Mouse (Mus musculus): ENCODE results near the gene Slc35f2. TPM values are rescaled to one million over a fixed set of nuclear protein-coding genes. Genes with fewer than 3 reads are reported as not detected.

Slc35f2 gene
- polyA plus RNA-seq, 1 experiment from 2014 or later: 27.6 TPM

DNA sequence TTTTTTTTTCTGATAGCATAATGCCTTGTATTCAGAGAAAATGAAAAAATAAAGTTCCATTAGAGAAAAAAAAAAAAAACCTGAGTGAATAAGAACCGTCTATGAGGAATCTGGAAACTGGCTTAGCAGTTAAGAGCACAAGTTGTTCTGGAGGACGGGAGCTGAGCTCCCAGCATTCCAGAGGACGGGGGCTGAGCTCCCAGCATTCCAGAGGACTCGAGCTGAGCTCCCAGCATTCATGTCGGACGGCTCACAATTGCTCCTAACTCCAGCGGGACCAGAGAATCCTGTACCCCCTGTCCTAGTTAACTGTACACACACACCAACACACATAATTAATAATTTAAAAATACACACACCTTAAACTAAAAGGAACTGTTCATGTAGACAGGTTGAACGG lies 67.5 kb downstream of the Slc35f2 start:
- Histone ChIP-seq H3K9me3 (replicated peaks; ENCODE audit: low read length) (no peaks in the 10 kb centered on the region), H3K4me2 (ENCODE audit: low read length) (no peak overlapping the region), H3K9ac (ENCODE audit: low read depth, low read length) (no peak overlapping the region), H3K36me3 (ENCODE audit: insufficient read depth, low read length) (no peaks in the 10 kb centered on the region), H3K27ac (no peak overlapping the region), H3K27me3 (ENCODE audit: insufficient read depth, low read length) (no peaks in the 10 kb centered on the region), H3K4me1 (replicated peaks; ENCODE audit: insufficient read depth, low read length) (no peaks in the 10 kb centered on the region), H3K4me3 (replicated peaks; ENCODE audit: low read depth, low read length) (no peak overlapping the region)
- ATAC-seq (replicated peaks; ENCODE audit: low FRiP score, low read depth) (no peak), DNase-seq (ENCODE audit: low spot score) (no peak)
- TF ChIP-seq CTCF (IDR thresholded peaks at IDR 0.05; ENCODE audit: low read depth): no peak
- 69% methylated on average over 8 of the region's 8 CpGs for WGBS

DNA sequence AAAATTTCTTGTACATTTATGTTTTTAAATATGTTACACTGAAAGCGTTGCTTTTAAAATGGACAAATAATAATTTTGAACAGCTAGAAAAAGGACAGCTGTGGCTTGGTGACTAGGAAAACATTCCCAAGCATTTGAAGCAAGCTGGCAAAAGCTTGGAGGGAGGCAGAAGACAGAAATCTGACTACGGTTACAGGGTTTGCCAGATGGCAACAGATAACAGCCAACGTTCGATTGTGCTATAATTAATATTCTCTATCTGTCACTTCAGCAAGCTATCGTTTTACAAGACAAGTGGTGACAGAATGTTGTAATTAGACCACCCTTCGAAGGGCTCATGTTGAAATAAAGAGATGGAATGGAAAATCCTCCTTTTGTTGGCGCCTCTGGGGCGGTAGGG lies 77.2 kb downstream of the Slc35f2 start:
- Histone ChIP-seq H3K36me3 (ENCODE audit: insufficient read depth, low read length) (no peaks in the 10 kb centered on the region), H3K9me3 (replicated peaks; ENCODE audit: low read length) (no peaks in the 10 kb centered on the region), H3K9ac (ENCODE audit: low read depth, low read length) (no peak overlapping the region), H3K27ac (no peak overlapping the region), H3K4me1 (replicated peaks; ENCODE audit: insufficient read depth, low read length) (no peaks in the 10 kb centered on the region), H3K4me3 (replicated peaks; ENCODE audit: low read depth, low read length) (no peak overlapping the region), H3K27me3 (ENCODE audit: insufficient read depth, low read length) (no peaks in the 10 kb centered on the region), H3K4me2 (ENCODE audit: low read length) (no peak overlapping the region)
- whole genome bisulfite sequencing: 46% methylated on average over 8 of the region's 8 CpGs
- TF ChIP-seq CTCF (IDR thresholded peaks at IDR 0.05; ENCODE audit: low read depth): no peak
- no peak for ATAC-seq (replicated peaks; ENCODE audit: low FRiP score, low read depth)
- no peak for DNase-seq (ENCODE audit: low spot score)

DNA sequence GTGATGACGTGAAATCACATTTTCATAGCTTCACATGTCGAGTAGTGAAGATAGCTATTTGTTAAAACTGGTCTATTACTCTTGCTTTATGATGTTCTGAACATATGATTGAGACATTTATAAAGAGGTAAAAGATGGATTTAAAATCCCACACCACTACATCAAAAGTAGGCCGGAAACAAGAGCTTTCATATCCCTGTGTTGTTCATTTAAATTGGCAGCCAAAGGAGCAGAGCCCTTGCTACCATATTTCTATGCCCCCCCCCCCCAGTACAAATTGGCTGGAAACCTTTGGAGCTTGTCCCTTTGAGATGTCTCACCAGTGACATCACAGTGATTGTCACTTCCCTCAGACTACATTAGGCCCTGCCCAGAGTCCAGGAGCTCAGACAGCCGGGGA lies 78.5 kb downstream of the Slc35f2 start, which contains the start of gene Sln:
Gene Sln, plus strand, starts transcription at position 301 of the 400 bp plus-strand sequence.
- Histone ChIP-seq H3K27ac (no peak within 1 kb of the TSS), H3K4me1 (replicated peaks; ENCODE audit: insufficient read depth, low read length) (no peaks in the 10 kb centered on the region), H3K27me3 (ENCODE audit: insufficient read depth, low read length) (no peaks in the 10 kb centered on the region), H3K4me3 (replicated peaks; ENCODE audit: low read depth, low read length) (no peak within 1 kb of the TSS), H3K9me3 (replicated peaks; ENCODE audit: low read length) (no peaks in the 10 kb centered on the region), H3K4me2 (ENCODE audit: low read length) (no peak within 1 kb of the TSS), H3K9ac (ENCODE audit: low read depth, low read length) (no peak within 1 kb of the TSS), H3K36me3 (ENCODE audit: insufficient read depth, low read length) (no peaks in the 10 kb centered on the region)
- DNase-seq (ENCODE audit: low spot score) (no peak), ATAC-seq (replicated peaks; ENCODE audit: low FRiP score, low read depth) (no peak)
- no peak for TF ChIP-seq CTCF (IDR thresholded peaks at IDR 0.05; ENCODE audit: low read depth)
- WGBS: 81% methylated on average over 4 of the region's 4 CpGs

DNA sequence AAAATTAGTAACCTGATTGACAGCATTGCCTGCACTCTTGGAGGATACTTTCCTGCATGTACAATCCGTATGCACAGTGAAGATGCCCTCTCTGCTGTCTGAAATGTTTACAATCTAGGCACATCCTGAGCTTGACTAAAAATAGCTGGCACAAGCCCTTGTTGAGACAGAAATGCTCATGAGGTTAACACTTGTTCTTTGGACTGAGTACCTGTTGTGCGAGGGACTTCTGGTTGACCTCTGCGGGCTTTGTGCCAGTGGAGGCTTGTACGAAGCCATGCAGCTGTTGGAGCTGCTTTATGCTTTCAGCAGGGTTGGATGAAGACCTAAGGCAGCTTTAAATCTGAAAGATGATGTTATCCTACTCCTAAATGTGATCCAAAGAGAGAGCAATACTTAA lies 80.8 kb downstream of the Slc35f2 start:
- DNase-seq (ENCODE audit: low spot score): no peak
- no peaks in the 10 kb centered on the region for H3K4me1 ChIP-seq (replicated peaks; ENCODE audit: insufficient read depth, low read length)
- H3K9me3 ChIP-seq (replicated peaks; ENCODE audit: low read length): no peaks in the 10 kb centered on the region
- no peak for TF ChIP-seq CTCF (IDR thresholded peaks at IDR 0.05; ENCODE audit: low read depth)
- no peak for ATAC-seq (replicated peaks; ENCODE audit: low FRiP score, low read depth)
- H3K27me3 ChIP-seq (ENCODE audit: insufficient read depth, low read length): no peaks in the 10 kb centered on the region
- 77% methylated on average over 4 of the region's 4 CpGs for WGBS
- H3K4me3 ChIP-seq (replicated peaks; ENCODE audit: low read depth, low read length): no peak overlapping the region
- H3K36me3 ChIP-seq (ENCODE audit: insufficient read depth, low read length): no peaks in the 10 kb centered on the region
- H3K27ac ChIP-seq: no peak overlapping the region
- H3K9ac ChIP-seq (ENCODE audit: low read depth, low read length): no peak overlapping the region
- H3K4me2 ChIP-seq (ENCODE audit: low read length): no peak overlapping the region

DNA sequence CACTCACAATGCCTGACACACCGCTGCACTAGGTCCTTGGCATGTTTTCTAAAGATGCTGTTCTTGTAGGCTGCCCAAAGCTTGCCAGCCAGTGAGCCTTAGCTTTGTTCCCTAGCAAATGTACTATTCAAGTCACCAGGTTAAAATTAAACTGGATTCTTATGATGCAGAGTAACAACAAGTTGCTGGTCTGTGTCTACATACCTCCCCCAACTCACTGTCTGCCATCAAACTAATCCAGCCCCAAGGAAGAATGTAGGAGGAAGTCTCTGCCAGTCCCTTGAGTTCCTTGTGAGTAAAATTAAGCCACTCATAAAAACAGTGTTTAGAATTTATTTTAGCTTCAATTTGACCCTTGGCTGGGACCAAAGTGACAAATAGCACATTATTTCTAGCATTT lies 82.3 kb downstream of the Slc35f2 start:
- ATAC-seq (replicated peaks; ENCODE audit: low FRiP score, low read depth) (no peak), DNase-seq (ENCODE audit: low spot score) (no peak)
- Histone ChIP-seq H3K9ac (ENCODE audit: low read depth, low read length) (no peak overlapping the region), H3K27me3 (ENCODE audit: insufficient read depth, low read length) (no peaks in the 10 kb centered on the region), H3K36me3 (ENCODE audit: insufficient read depth, low read length) (no peaks in the 10 kb centered on the region), H3K4me2 (ENCODE audit: low read length) (no peak overlapping the region), H3K9me3 (replicated peaks; ENCODE audit: low read length) (no peaks in the 10 kb centered on the region), H3K27ac (no peak overlapping the region), H3K4me1 (replicated peaks; ENCODE audit: insufficient read depth, low read length) (no peaks in the 10 kb centered on the region), H3K4me3 (replicated peaks; ENCODE audit: low read depth, low read length) (no peak overlapping the region)
- no peak for TF ChIP-seq CTCF (IDR thresholded peaks at IDR 0.05; ENCODE audit: low read depth)
- WGBS: 89% methylated on average over 1 of the region's 1 CpGs

DNA sequence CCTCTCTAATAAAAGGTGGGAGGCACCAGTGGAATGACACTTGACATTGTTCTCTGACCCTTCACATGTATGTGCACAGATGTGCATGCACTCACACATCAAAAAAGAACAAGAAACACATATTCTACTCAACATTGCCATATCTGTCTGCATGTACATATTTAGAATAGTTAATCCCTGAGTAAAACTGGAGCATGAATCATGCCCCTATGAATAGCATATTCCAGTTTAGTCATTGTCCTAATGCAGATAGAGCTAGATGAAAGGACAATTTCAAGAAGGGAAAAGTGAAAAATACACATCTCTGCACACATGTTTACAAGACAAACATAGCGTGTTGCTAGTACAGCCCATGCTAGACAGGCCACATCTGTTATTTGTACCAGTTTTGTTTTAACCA lies 83.2 kb downstream of the Slc35f2 start:
- Histone ChIP-seq H3K4me2 (ENCODE audit: low read length) (no peak overlapping the region), H3K27ac (no peak overlapping the region), H3K36me3 (ENCODE audit: insufficient read depth, low read length) (no peaks in the 10 kb centered on the region), H3K9ac (ENCODE audit: low read depth, low read length) (no peak overlapping the region), H3K9me3 (replicated peaks; ENCODE audit: low read length) (no peaks in the 10 kb centered on the region), H3K27me3 (ENCODE audit: insufficient read depth, low read length) (no peaks in the 10 kb centered on the region), H3K4me3 (replicated peaks; ENCODE audit: low read depth, low read length) (no peak overlapping the region), H3K4me1 (replicated peaks; ENCODE audit: insufficient read depth, low read length) (no peaks in the 10 kb centered on the region)
- TF ChIP-seq CTCF (IDR thresholded peaks at IDR 0.05; ENCODE audit: low read depth): no peak
- WGBS: 87% methylated on average over 1 of the region's 1 CpGs
- no peak for DNase-seq (ENCODE audit: low spot score)
- ATAC-seq (replicated peaks; ENCODE audit: low FRiP score, low read depth): no peak

DNA sequence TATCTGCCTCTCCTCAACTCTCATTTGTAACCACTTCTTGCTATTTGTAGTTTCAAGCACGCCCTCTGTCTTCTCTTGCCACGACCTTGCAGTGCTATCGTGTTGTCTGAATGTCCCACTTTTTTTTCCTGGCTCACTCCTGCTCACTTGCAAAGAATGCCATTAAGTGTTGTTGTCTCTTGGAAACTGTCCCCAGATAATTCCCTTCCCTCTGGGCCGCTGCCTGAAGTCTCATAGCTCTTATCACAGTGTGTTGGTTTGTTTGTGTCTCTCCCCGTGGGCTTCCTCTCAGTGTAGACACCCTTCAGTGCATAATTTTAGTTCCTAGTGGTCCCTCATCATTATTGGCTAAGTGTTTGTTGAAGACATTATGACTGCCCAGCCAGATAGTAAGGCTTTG lies 86.5 kb downstream of the Slc35f2 start:
- Histone ChIP-seq H3K4me1 (replicated peaks; ENCODE audit: insufficient read depth, low read length) (no peaks in the 10 kb centered on the region), H3K9me3 (replicated peaks; ENCODE audit: low read length) (no peaks in the 10 kb centered on the region), H3K9ac (ENCODE audit: low read depth, low read length) (no peak overlapping the region), H3K36me3 (ENCODE audit: insufficient read depth, low read length) (no peaks in the 10 kb centered on the region), H3K4me2 (ENCODE audit: low read length) (no peak overlapping the region), H3K27ac (no peak overlapping the region), H3K4me3 (replicated peaks; ENCODE audit: low read depth, low read length) (no peak overlapping the region), H3K27me3 (ENCODE audit: insufficient read depth, low read length) (no peaks in the 10 kb centered on the region)
- WGBS: 79% methylated on average over 5 of the region's 5 CpGs
- DNase-seq (ENCODE audit: low spot score) (no peak), ATAC-seq (replicated peaks; ENCODE audit: low FRiP score, low read depth) (no peak)
- TF ChIP-seq CTCF (IDR thresholded peaks at IDR 0.05; ENCODE audit: low read depth): no peak

Other genes with a start within 250 kb of the Slc35f2 start
- 6.5 and 7.8 TPM in 2 replicates for gene Atm, start 234.8 kb upstream of the Slc35f2 start, polyA plus RNA-seq (2015; fragmentation: Nextera tagmentation; extraction: Ambion mirVana)
- 11.4 and 12.2 TPM in 2 replicates for gene Npat, start 234.5 kb upstream of the Slc35f2 start, polyA plus RNA-seq (2015; fragmentation: Nextera tagmentation; extraction: Ambion mirVana)
- gene Acat1, start 161.2 kb upstream of the Slc35f2 start, polyA plus RNA-seq (2015; fragmentation: Nextera tagmentation; extraction: Ambion mirVana): 178 and 185 TPM in 2 replicates
- 32.2 and 32.8 TPM in 2 replicates for gene Cul5, start 101.5 kb upstream of the Slc35f2 start, polyA plus RNA-seq (2015; fragmentation: Nextera tagmentation; extraction: Ambion mirVana)
- 0.10 and 0.20 TPM in 2 replicates for gene Rab39, start 65.3 kb upstream of the Slc35f2 start, polyA plus RNA-seq (2015; fragmentation: Nextera tagmentation; extraction: Ambion mirVana)
- not detected in 2 replicates for gene Sln, start 78.6 kb downstream of the Slc35f2 start, polyA plus RNA-seq (2015; fragmentation: Nextera tagmentation; extraction: Ambion mirVana)
- gene Elmod1, start 203.8 kb downstream of the Slc35f2 start, polyA plus RNA-seq (2015; fragmentation: Nextera tagmentation; extraction: Ambion mirVana): 0.33 and 0.48 TPM in 2 replicates